In genomic region chr7:141943444-141943843, GRCm38 (mm10) we compare ENCODE assay signal across 21 mouse cellular contexts. TPM values are rescaled to one million over a fixed set of nuclear protein-coding genes. Genes with fewer than 3 reads are reported as not detected.
"Had no signal": no experiment of that assay in that cellular context is flagged by ENCODE, and none has a peak within 500 bp of the region (broad histone marks: within the 10 kb centered on the region; RNA-seq: fewer than 3 reads in every experiment).

No protein-coding gene starts in this region.

- DNase-seq: kidney, adult 8-10 months; kidney, postnatal 10 days; kidney, postnatal 36 days; liver, embryonic 13.5 days; lung, adult 2 months; lung, postnatal 14 days; lung, postnatal 4 days; right cerebral cortex, adult 18-20 months; right cerebral cortex, postnatal 14 days; right cerebral cortex, postnatal 4 days; thymus, adult 2 months; thymus, postnatal 14 days; thymus, postnatal 4 days had no signal

- H3K9ac ChIP-seq: kidney, embryonic 15.5 days; liver, embryonic 13.5 days; midbrain, embryonic 15.5 days; neural tube, embryonic 15.5 days had no signal

- H3K27me3 ChIP-seq: midbrain, embryonic 15.5 days; neural tube, embryonic 15.5 days had no signal

- H3K36me3 ChIP-seq: kidney, embryonic 15.5 days; liver, embryonic 13.5 days; midbrain, embryonic 15.5 days; neural tube, embryonic 15.5 days had no signal

- H3K4me3 ChIP-seq: kidney, embryonic 15.5 days; liver, embryonic 13.5 days; midbrain, embryonic 15.5 days; myocyte; neural tube, embryonic 15.5 days had no signal

- H3K4me1 ChIP-seq: kidney, embryonic 15.5 days; liver, embryonic 13.5 days had no signal

- H3K4me2 ChIP-seq: kidney, embryonic 15.5 days; liver, embryonic 13.5 days; midbrain, embryonic 11.5 days; midbrain, embryonic 15.5 days; neural tube, embryonic 15.5 days had no signal

- H3K27ac ChIP-seq: kidney, embryonic 15.5 days; liver, embryonic 13.5 days; midbrain, embryonic 15.5 days; neural tube, embryonic 15.5 days; stomach, postnatal 0 days had no signal

- ATAC-seq: midbrain, embryonic 15.5 days had no signal

- H3K9me3 ChIP-seq: kidney, embryonic 15.5 days; liver, embryonic 13.5 days; midbrain, embryonic 15.5 days; neural tube, embryonic 15.5 days had no signal

RNA-seq across cellular contexts. Expression of gene Brsk2, which starts 6.1 kb away (rescaled TPM):
- total RNA-seq: monocyte, adult 5-6 weeks had no signal
- polyA plus RNA-seq: liver, adult 2 months had no signal
